Mouse (Mus musculus) cerebellum, postnatal 4 days (tissue): ENCODE measurements around the gene Mical2.

Experiments used
- DNase-seq, 2 experiments: peaks; one replicate each; pipeline ENCODE4 v3.0.0; 2022; ENCODE audit warnings: low spot score in 2 of 2, mixed read lengths in 1 of 2

Mical2 gene

DNA sequence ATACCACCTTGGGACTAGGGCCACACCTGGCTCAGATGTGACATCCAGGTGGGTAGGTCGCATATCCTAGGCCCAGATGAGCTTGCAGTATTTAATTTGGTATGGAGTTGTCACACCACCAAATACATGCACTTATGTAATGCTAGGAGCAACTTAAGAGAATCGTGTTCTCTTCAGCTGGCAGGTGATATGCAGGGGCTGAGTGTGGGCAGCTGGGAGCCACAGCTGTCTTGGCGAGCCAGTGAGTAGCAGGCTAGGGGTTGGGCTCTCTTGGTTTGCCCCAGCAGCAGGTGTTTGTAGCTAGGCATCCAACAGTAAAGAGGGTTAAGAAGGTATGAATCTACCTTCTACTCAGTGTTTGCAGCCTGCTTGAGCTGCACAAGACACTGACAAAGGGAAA is 49.4 kb downstream of the Mical2 start:
- no peak for DNase-seq

DNA sequence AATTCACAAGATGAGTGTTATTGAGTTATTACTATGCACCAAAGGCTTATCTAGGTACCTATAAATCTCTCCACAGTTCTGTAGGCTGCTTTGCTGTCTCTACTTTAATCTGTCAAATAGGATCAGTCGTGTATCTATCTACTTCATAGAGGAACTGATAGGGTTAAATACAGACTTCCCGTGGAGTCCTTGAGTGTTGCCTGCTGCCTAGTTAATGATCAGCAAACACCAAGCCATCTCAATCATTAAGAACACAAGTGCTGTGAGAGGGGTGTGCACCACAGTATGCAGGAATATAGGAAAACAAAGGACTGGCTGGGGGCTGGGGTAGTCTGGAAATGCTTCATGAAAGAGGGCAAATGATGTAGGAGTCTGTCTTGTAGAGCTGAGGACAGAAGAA is 50.2 kb downstream of the Mical2 start:
- DNase-seq: no peak

DNA sequence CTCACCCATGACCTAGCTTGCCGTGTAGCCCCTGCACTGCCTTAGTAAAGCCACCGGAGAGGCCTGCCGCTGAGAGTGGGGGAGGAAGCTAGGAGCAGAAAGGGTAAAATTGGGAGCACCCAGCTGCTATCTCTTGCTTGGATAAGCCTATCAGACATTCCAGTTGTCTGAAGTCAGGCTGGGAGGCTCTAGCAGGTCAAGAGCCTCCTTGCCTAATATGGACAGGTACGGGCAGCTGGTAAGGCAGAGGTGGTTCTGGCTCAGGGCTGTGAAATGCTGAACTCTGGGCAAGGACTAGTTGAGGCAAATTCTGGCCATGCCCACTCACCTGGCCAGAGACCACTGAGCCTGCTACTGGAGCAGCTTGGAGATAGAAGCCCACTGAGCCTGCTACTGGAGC is 51.2 kb downstream of the Mical2 start:
- DNase-seq: no peak

DNA sequence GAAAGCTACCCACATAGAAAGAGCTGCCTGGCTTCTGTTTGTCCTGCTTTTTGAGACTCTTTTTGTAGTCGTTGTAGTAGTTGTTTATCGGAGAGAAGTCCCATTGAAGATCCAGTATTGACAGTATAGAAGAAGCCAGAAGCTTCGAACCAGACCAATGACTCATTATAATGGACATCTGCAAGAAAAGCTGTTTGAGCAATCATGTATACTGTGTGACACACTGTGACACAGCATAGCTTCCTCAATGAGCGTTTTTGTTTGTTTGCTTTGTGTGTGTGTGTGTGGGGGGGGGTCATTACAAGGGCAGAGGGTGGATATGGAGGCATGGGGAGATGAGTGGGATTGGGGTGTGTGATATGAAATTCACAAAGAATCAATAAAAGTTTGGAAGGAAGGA is 53.0 kb downstream of the Mical2 start:
- no peak for DNase-seq

DNA sequence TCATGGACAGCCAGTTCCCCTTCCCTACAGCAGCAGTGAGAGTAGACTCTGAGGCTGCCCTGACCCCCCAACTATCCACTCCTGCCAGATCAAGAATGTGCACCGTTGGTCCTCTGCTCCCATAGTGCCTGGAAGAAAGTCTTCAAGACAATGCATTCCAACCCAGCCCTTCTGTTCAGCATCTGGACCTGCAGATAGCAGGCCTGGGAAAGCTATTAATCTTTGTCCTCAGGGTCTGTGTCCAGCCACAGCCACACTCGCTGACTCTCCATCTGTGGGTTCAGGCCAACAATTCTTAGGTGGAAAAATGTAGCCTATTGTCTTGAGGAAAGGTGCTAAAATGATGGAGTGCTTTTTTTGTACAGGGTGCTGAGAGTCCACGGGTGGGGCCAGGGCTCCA is 54.8 kb downstream of the Mical2 start:
- DNase-seq: no peak

DNA sequence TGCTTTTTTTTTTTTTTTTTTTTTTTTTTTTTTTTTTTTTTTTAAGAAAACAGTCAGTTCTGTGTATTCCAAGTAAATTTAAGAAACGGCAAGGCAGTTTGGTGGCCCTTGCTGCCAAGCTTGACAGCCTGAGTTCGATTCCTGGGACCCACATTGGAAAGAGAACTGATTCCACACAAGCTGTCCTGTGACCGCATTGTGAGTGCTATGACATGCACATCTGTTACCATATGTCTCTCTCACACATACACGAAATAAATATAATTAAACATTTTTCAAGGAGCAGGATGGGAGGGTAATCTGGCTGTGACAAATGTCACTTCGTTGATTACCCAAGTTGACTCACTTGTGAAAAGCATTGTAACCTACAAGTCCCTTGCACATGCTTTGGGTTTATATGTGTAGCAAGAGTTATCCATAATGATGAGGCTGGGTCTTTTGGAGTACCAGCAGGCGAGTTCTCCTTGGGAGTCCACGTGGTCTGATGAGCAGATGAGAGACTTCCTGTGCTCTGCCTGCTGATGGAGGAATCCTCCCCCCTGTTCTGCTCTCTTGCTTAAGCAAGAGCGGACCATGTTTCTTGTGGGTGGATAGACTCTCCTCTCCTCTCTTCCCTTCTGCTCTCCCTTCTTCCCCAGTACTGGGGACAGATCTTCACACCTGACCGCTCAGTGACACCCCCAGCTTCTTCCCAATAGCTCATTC is 58.1 kb downstream of the Mical2 start:
- DNase-seq: no peak

DNA sequence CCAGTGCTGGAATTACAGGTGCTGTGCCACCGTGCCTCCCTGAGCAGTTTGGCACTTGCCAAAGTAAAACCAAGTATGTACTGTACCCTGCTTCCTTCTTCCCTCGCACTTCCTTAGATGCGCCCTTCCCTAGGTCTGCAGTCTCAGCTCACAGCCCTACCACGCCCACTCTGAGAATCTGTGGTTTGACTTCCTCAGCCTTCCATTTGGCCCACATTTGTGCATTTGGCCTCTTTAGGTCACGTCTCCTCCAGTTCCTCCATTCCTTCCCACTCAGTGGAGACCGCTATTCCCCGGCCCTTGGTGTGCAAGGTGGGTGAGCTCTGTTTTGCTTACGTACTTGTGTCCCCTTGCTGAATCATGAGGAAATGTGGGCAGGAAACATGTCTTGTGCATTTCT is 59.9 kb downstream of the Mical2 start:
- DNase-seq: no peak

DNA sequence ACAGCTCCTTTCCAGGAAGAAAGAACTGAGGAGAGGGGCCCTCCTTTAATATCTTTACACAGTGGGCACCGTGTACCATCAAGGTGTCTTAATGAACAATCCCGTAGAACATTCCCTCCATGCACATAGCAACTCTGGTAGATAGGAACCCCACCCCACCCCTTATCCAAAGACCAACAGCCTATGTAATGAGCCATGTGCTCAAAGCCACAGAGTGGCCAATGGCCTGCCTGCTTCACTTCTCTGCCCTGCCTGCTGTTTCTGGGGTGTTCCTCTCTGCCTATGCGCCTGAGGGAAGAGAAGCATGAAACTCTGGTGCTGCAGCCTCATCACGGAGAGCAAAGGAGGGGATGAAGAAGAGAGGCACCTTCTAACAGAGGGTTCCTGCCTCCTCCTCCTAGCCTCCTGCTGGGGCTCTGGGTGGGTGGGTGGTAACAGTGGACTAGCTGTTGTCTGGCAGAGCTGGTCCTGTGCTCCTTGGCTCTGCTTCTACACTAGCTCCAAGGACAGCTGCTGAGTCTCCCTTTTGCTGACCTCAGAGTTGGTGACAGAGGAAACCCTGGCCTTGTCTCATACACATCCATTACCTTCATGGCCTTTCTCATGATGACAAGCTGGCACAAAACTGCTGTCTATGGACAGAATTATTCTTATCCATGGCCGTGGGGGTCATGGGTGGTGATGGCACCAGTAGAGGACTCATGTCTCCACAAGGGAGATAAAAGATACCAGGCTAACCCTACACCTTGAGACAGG is 62.9 kb downstream of the Mical2 start:
- DNase-seq: no peak

DNA sequence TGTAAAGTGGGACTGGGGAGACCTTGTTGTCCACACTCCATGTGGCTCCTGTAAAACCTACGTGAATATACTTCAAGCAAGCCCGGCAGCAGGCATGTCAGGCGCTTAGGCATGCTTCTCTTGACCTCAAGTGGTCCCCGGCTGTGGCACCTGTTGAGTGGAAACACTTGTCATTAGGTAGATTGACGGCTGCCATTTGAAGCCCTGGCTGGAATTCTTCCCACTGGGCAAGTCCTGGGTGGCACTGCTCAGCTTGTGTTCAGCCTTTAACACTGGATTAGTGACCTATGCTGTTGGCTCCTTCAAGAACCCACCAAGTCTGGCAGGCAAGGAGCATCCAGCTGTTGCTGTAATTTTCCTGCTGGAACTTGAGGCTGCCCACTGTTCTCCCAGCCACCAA is 63.9 kb downstream of the Mical2 start:
- DNase-seq: no peak

DNA sequence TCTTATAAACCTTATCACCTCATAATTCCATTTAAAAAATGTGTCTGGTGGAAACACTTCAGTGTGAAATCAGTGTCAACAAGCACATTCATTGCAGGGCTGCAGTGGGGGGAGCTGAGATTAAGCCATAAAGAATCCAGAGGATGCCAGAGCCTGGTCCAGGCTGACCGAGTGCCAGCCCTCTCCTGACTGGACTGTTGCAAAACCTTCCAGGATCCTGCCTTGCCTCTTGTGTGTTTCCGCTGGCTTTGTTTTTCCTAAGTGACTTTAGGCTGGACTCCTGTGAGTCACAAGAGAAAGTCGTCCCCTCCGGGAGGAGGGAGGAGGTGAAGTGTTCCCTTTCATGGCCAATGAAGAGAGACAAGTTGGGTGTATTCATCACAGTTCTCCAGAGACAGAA is 64.3 kb downstream of the Mical2 start:
- DNase-seq: no peak

DNA sequence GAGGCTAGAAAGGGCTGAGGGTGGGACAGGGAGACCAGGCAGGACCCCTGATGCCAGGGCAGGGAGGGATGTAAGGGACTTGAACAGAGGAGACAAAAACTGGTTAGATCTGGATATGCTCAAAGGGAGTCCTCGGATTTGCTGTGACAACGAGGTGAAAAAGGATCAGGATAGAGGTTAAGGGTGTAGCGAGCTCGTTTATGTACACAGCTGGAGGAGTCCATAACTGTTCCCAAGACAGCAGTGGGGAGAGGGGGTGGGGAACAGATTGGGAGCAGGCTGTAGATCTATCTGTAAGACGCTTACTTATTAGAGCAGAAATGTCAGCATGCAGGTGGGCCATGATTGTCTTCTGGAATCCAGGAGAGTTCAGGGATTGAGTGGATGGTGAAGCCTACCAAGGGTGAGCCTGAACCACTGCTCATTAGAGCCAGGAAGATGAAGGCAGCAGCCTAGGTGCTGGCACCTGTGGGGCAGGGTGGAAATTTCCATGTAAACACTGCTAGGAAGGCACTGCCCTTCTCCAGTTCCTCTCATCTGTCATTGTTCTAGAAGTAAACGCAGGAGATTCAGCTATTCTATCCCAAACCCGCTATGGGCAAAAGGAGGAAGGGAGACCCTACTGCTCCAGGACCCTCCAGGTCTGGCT is 67.9 kb downstream of the Mical2 start:
- DNase-seq: no peak

DNA sequence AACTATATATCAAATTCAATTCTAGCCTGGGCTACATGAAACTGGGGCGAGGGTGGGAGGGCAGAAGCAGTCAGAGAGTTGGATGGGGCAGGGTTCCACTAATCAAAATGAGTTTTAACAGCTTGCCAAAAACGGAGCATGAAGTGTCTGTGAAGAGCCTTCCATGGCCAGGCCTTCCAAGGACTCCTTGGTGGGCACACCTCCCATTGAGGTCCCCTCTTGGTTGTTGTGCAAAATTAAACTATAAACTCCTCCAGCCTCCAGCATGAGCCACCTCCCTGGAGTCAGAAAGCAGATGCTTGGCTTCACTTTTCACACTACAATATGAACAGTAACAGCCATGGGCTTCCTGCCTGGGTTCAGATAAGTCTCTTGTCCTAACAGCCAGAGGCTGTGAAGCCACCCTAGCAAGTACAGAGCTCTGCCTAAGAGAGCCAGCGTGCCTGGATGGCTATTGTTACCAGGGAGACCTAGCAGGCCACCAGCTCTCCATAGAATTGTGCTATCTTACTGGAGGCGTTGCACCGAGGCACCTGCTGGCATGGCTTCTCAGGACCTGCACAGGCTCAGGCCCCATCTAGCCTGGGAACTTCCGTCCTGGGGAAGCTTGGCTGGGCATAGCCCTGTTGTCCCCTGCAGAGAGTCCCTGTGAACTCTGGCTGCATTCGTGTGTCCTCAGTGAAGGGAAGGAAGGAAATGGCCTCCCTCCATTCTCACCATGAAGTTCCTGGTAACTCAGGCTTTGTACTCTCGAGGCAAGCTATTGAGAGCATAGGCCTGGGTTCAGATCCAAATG is 70.0 kb downstream of the Mical2 start:
- no peak for DNase-seq

DNA sequence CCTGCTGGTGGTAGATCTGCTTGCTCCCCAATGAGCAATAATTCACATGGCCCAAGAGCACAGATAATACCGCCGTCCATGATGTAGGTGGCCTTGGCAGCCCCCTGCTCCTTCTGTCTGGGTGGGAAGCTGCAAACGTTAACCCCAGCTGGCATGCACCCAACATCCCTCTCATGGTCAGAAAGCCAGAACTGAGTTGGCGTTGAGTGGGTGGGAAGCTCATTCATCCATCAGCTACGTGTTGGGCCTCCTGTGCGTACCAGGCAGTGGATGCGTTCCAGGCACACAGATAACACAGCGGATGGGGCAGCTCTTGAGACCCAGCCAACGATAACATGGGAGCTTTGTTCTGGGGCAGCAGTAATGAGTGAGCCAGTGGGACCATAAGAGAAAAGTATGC is 72.4 kb downstream of the Mical2 start:
- DNase-seq: peak in 1 of 2 experiments; percentile 78

DNA sequence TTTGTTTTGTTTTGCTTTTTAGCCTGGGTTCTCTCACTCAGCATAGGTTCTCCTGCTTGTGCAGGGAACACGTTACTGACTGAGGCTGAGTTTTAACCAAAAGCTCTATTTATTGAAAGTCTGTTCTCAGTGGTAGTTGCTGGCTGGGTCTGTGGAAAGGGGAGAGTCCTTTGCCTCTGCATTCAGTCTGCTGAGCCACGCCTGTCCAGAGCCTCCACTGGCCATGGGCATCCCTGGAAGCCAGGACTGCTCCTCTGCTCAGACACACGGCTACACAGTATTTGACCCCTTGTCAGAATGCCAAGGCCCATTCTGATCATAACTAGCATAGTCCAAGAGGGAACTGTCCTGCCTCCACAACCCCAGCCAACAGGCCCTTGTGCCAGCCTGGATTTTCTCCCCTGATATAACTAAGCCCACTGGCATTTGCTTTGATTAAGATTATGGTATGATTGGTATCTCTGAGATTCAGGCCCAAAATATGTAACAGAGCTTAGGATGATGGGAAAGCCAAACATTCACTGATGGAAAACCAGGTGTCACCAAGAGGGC is 73.3 kb downstream of the Mical2 start:
- no peak for DNase-seq

DNA sequence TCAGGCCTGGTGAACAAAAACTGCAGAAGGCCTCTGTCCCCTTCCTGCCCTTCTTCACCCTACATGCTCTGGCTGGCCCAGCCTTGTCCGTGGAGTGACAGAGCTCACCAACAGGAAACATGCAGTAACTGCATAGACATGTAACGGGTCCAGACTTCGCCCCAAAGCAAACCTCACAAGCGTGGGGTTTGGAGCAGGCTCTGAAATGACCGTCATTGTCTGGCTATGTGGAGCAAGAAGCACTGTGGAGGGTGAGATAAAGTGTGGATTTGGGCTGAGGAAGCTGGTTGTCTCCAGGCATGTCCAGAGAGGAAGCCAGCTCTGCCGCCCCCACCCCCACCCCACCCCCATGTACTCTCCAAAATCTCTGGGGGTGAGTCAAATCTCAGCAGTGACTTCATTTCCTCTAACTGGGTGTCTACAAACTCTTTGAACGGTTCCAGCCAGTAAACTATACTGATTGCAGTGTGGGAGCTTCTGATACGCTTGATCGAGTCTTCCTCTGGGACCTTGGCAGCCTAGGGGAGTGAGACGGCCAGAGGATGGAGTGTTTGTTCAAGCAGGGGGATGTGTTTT is 74.0 kb downstream of the Mical2 start:
- DNase-seq: no peak

DNA sequence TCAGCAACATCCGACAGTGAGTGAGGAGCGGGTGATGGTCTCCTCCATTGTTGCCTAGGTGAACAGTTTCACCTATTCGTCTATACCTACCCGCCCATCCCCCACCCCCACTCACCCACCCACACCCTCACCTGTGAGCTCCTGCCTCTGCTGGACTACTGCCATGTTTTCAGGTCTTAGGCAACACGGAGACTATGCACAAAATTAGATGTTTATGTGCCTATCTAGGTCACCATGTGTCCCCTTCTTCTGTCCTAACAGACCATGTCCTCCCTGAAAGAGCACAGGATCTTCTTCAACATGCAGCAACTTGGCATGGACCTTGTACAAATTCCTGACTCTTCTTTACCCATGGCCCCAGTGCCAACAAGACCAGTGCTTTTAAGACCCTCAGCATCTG is 74.5 kb downstream of the Mical2 start:
- DNase-seq: no peak

DNA sequence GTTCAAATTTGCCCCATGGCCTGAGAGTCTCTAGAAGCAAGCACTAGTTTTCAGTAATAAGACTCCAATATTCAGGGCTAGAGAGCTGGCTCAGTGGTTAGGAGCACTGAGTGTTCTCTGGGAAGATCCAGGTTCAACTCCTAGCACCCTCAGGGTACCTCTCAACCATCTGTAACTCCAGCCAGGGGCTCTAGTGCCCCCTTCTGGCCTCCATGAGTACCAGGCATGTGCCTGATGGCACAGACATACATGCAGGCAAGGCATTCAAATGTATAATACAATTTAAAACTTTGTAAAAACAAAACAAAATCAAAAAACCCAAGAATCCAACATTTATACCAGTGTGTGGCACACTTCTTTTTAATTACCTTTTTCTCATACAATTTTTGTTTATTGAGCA is 75.4 kb downstream of the Mical2 start:
- no peak for DNase-seq

DNA sequence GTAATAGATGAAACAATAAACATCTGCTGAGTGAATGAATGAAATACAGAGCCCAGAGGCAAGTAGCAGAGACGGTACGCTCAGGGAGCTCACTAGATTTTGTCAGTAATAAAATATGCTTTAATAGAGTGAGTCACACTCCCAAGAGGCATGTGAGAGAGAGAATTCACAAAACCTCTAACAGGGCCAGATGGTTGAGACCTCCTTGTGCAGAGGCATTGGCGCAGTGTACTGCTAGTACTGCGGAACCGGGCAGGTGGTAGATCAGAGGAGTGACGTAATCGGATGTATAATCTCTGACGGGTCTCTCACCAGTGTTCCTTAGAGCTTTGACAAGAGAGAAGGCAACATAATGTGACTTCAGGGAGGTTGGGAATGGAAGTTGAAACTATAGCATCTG is 78.7 kb downstream of the Mical2 start:
- DNase-seq: no peak

DNA sequence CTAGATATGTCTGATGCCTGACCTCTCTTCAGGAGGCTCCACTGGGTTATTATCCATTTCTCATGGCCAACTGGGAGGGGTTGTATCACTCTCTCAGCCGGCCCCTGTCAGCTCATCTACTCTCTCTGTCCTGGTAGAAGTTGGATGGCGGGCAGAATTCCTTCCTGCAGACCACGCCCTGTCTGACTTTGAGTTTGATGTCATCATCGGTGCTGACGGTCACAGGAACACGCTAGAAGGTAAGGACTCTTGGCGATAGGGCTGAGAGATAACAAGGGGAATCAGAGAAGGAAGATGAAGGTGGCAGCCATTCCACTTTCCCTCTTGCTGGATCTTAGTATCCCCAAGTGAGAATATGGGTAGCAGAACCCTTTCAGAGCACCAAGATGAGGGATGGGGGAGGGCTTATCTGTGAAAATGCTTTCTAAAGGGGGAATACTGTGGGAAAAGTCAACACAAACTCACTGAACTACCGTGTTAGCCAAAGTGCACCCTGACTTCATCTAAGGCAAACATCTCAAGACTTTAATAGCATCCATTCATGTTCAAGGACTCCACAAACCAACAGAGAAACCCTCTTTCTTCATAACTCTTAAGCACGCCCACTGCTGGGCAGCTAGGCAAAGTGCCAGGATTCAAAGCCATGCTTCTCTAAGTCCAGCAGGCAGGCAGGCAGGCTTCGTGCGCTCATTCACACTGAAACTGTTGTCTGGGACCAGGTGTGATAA is 83.8 kb downstream of the Mical2 start:
- no peak for DNase-seq

DNA sequence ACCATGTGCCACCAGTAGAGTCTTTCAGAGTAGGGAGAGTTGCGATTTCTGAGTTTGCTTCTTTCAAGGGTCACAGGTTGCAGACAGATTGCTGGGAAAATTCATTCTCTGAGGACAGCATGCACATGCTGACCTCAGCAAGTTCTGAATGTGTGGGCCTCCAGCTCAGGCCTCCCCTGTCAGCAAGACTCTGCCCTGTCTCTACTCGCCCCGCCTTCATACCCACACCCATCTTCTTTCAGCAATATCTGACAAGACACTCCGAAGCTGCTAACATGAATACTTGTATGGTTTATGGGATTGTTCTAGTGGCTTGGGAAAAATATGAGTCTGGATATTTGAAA is 84.3 kb downstream of the Mical2 start:
- DNase-seq: no peak

DNA sequence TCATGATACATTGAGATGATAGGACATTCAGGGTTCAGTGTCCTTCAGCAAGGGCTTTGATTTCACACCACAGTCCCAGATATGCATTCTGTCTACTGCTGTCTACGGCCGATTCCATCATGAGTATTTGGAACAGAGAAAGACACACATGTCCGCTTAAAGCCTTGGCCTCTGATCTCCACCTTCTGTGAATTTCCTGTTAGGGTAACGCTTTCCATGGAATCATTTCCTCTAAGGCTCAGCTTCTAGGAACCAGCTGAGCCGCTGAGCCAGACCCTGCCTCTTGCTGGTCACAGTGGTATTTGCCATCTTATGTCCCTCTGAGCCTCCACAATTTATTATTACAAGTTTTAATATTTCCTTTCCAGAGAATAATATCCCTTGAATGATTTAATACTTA is 87.6 kb downstream of the Mical2 start:
- no peak for DNase-seq
